Mouse (Mus musculus): ENCODE measurements around the gene 4930562C15Rik. TPM values are rescaled to one million over a fixed set of nuclear protein-coding genes. Genes with fewer than 3 reads are reported as not detected.

Gene 4930562C15Rik
- total and polyA plus RNA-seq, 3 experiments, result 0.12 to 0.21 TPM; not detected in 1

DNA sequence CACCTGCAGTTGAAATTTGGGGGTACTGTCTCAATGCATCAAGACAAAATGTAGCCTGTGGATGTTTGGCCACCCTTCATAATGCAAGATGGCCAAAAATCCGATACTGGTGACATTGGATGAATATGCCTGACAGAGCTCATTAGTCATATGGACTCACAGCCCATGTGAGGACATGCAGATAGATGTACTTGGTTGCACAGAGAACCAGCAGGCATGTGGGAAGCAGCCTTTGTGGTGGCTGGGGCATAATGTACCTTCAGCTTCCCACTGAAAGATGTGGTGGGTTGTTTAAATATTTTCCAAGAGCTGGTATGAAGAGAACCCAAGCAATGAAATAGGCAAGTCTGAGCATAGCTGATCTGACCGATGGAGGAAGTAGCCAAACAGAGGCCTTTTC lies 1.4 kb upstream of the 4930562C15Rik start:
- no peak overlapping the region for H3K4me3 ChIP-seq (ENCODE audit: control insufficient read depth in 1 of 2, insufficient read depth in 1 of 2, low read depth in 2 of 2, low read length in 2 of 2)
- no peak overlapping the region for H3K9ac ChIP-seq (ENCODE audit: control insufficient read depth, low read depth, low read length, poor library complexity, severe bottlenecking)
- H3K4me1 ChIP-seq (ENCODE audit: control insufficient read depth in 1 of 2, insufficient read depth in 2 of 2, low read length in 2 of 2), result peaks cover 0 to 7% of the 10 kb centered on the region in 2 experiments; a peak in 3 of 4 replicates
- no peak for DNase-seq (ENCODE audit: low read depth, low spot score)
- H3K27me3 ChIP-seq (ENCODE audit: control insufficient read depth in 1 of 2, insufficient read depth in 2 of 2, low read length in 2 of 2), result peaks cover 0 to 2% of the 10 kb centered on the region in 2 experiments; a peak in 1 of 4 replicates
- TF ChIP-seq MXI1 (IDR thresholded peaks at IDR 0.05; ENCODE audit: low read depth, low read length) (no peak), TAL1 (IDR thresholded peaks at IDR 0.05; ENCODE audit: low read length) (no peak), RAD21 (IDR thresholded peaks at IDR 0.05; ENCODE audit: low read depth, low read length) (no peak), ZNF384 (IDR thresholded peaks at IDR 0.05; ENCODE audit: low read depth, low read length) (no peak), ZC3H11A (IDR thresholded peaks at IDR 0.05; ENCODE audit: low read depth, low read length) (no peak), MAZ (IDR thresholded peaks at IDR 0.05; ENCODE audit: low read depth, low read length) (no peak), SIN3A (IDR thresholded peaks at IDR 0.05; ENCODE audit: low read length) (no peak), POLR2AphosphoS2 (IDR thresholded peaks at IDR 0.05; ENCODE audit: low read length) (no peak), MEF2A (IDR thresholded peaks at IDR 0.05; ENCODE audit: extremely low read depth, insufficient replicate concordance, low read depth, low read length, poor library complexity, severe bottlenecking) (no peak), MAFK (IDR thresholded peaks at IDR 0.05; ENCODE audit: borderline replicate concordance, low read depth, low read length) (no peak), ETS1 (IDR thresholded peaks at IDR 0.05; ENCODE audit: low read depth, low read length) (no peak), CHD1 (IDR thresholded peaks at IDR 0.05; ENCODE audit: low read depth, low read length) (no peak), USF1 (IDR thresholded peaks at IDR 0.05; ENCODE audit: low read depth, low read length) (no peak), GATA1 (IDR thresholded peaks at IDR 0.05; ENCODE audit: low read depth, low read length) (no peak), CTCF (IDR thresholded peaks at IDR 0.05 in 2 of 3, conservative IDR thresholded peaks at IDR 0.05 in 1 of 3; ENCODE audit: control insufficient read depth in 1 of 3, insufficient read depth in 1 of 3, low read depth in 2 of 3, low read length in 3 of 3, poor library complexity in 1 of 3, severe bottlenecking in 1 of 3) (no peak), CHD2 (IDR thresholded peaks at IDR 0.05; ENCODE audit: low read length) (no peak), JUND (IDR thresholded peaks at IDR 0.05; ENCODE audit: low read depth, low read length) (no peak)
- no peaks in the 10 kb centered on the region for H3K9me3 ChIP-seq (replicated peaks; ENCODE audit: insufficient read depth, low read length)
- no peak overlapping the region for H3K27ac ChIP-seq (ENCODE audit: control insufficient read depth, low read depth, low read length)
- H3K36me3 ChIP-seq (ENCODE audit: control insufficient read depth in 1 of 2, insufficient read depth in 2 of 2, low read length in 2 of 2), result peaks cover 0 to 3% of the 10 kb centered on the region in 2 experiments; a peak in 1 of 4 replicates
- H3K79me2 ChIP-seq (ENCODE audit: control insufficient read depth, insufficient read depth, low read length, poor library complexity), result no peaks in the 10 kb centered on the region

DNA sequence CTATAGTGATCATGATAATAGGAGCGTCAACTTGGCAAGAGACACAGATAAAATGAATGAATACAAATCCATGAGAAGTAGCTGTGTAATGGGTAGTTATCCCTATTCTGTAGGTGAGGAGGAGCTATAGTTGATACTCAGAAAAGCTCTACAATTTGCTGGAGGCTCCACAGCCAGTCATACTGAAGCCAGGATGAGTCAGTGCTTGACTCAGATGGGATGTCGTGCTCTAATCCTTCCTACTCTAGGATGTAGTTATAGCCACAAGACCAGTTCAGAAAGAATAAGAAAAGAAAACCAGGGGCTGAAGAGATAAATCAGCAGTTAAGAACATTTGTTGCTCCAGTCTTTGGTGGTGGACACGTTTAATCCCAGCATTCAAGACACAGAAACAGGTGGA lies 2.4 kb downstream of the 4930562C15Rik start:
- no peak overlapping the region for H3K9ac ChIP-seq (ENCODE audit: control insufficient read depth, low read depth, low read length, poor library complexity, severe bottlenecking)
- H3K4me1 ChIP-seq (ENCODE audit: control insufficient read depth in 1 of 2, insufficient read depth in 2 of 2, low read length in 2 of 2), result peaks cover 0 to 2% of the 10 kb centered on the region in 2 experiments; a peak in 1 of 4 replicates
- DNase-seq (ENCODE audit: low read depth, low spot score), result no peak
- H3K79me2 ChIP-seq (ENCODE audit: control insufficient read depth, insufficient read depth, low read length, poor library complexity), result no peaks in the 10 kb centered on the region
- H3K9me3 ChIP-seq (replicated peaks; ENCODE audit: insufficient read depth, low read length), result no peaks in the 10 kb centered on the region
- H3K36me3 ChIP-seq (ENCODE audit: control insufficient read depth in 1 of 2, insufficient read depth in 2 of 2, low read length in 2 of 2), result no peaks in the 10 kb centered on the region
- TF ChIP-seq CHD2 (IDR thresholded peaks at IDR 0.05; ENCODE audit: low read length) (no peak), JUND (IDR thresholded peaks at IDR 0.05; ENCODE audit: low read depth, low read length) (no peak), USF2 (IDR thresholded peaks at IDR 0.05; ENCODE audit: borderline replicate concordance in 1 of 2, insufficient read depth in 1 of 2, low read depth in 1 of 2, low read length in 2 of 2) (no peak), TCF12 (IDR thresholded peaks at IDR 0.05; ENCODE audit: low read depth, low read length) (no peak), MYB (IDR thresholded peaks at IDR 0.05; ENCODE audit: low read depth, low read length) (no peak), GATA1 (IDR thresholded peaks at IDR 0.05; ENCODE audit: low read depth, low read length) (no peak), MYC (IDR thresholded peaks at IDR 0.05; ENCODE audit: low read depth, low read length) (no peak), GABPA (IDR thresholded peaks at IDR 0.05; ENCODE audit: low read depth, low read length) (no peak), SIN3A (IDR thresholded peaks at IDR 0.05; ENCODE audit: low read length) (no peak), USF1 (IDR thresholded peaks at IDR 0.05; ENCODE audit: low read depth, low read length) (no peak), ETS1 (IDR thresholded peaks at IDR 0.05; ENCODE audit: low read depth, low read length) (no peak), POLR2AphosphoS2 (IDR thresholded peaks at IDR 0.05; ENCODE audit: low read length) (no peak), KAT2A (conservative IDR thresholded peaks at IDR 0.05; ENCODE audit: low read depth, low read length) (no peak), ZC3H11A (IDR thresholded peaks at IDR 0.05; ENCODE audit: low read depth, low read length) (no peak)
- H3K27ac ChIP-seq (ENCODE audit: control insufficient read depth, low read depth, low read length), result no peak overlapping the region
- H3K27me3 ChIP-seq (ENCODE audit: control insufficient read depth in 1 of 2, insufficient read depth in 2 of 2, low read length in 2 of 2), result peaks cover 0 to 2% of the 10 kb centered on the region in 2 experiments; a peak in 1 of 4 replicates
- H3K4me3 ChIP-seq (ENCODE audit: control insufficient read depth in 1 of 2, insufficient read depth in 1 of 2, low read depth in 2 of 2, low read length in 2 of 2), result no peak overlapping the region
